Mouse (Mus musculus) hindbrain, embryonic 16.5 days (tissue): ENCODE results near the gene Fam71a. TPM values are rescaled to one million over a fixed set of nuclear protein-coding genes. Genes with fewer than 3 reads are reported as not detected.

Experiments used
- ATAC-seq: fragments of 200-750 bp; cut with Nextera tagmentation; 2 replicates; pipeline ENCODE4 v1.8.0; 2017; ENCODE audit warnings: moderate TSS enrichment, moderate library complexity
- H3K27ac ChIP-seq: fragments of 300-500 bp; sonication (generic); 2 replicates; pipeline ENCODE4 v1.5.1; 2014; ENCODE audit warnings: low read depth, mild to moderate bottlenecking, control low read depth, low read length, moderate library complexity
- H3K27me3 ChIP-seq: fragments of 300-500 bp; sonication (generic); replicated peaks from 2 replicates; pipeline ENCODE4 v1.6.1; 2014; ENCODE audit warnings: low read length; ENCODE audit not compliant: control insufficient read depth, insufficient read depth
- H3K36me3 ChIP-seq: fragments of 300-500 bp; sonication (generic); 2 replicates; pipeline ENCODE4 v1.6.1; 2014; ENCODE audit warnings: mild to moderate bottlenecking, low read length, moderate library complexity, mixed read lengths; ENCODE audit not compliant: control insufficient read depth, insufficient read depth
- H3K4me1 ChIP-seq: fragments of 300-500 bp; sonication (generic); 2 replicates; pipeline ENCODE4 v1.6.1; 2014; ENCODE audit warnings: low read depth, low read length; ENCODE audit not compliant: control insufficient read depth, insufficient read depth
- H3K4me2 ChIP-seq: fragments of 300-500 bp; sonication (generic); 2 replicates; pipeline ENCODE4 v1.6.1; 2014; ENCODE audit warnings: mild to moderate bottlenecking, low read length, control low read depth, moderate library complexity
- H3K4me3 ChIP-seq: fragments of 300-500 bp; sonication (generic); 2 replicates; pipeline ENCODE4 v1.5.1; 2014; ENCODE audit warnings: mild to moderate bottlenecking, low read length, control low read depth, moderate library complexity
- H3K9ac ChIP-seq: fragments of 300-500 bp; sonication (generic); 2 replicates; pipeline ENCODE4 v1.6.1; 2014; ENCODE audit warnings: low read depth, mild to moderate bottlenecking, control low read depth, low read length, moderate library complexity
- H3K9me3 ChIP-seq: fragments of 300-500 bp; sonication (generic); 2 replicates; pipeline ENCODE4 v1.6.1; 2014; ENCODE audit warnings: mild to moderate bottlenecking, low read length, moderate library complexity; ENCODE audit not compliant: control insufficient read depth
- WGBS: fragments of 180-500 bp; shearing (Covaris S2); extraction: QIAGEN DNeasy Blood & Tissue Kit; methylation state at CpG from one replicate; pipeline ENCODE4 v1.1.7; 2014; 5-methylcytosine and 5-hydroxymethylcytosine counted together
- polyA plus RNA-seq: library from polyadenylated mRNA; unstranded; fragments of >200 nt; fragmentation: Nextera tagmentation; extraction: Ambion mirVana; gene quantifications from 2 replicates; pipeline ENCODE4 v1.2.1, GENCODE M21; 2015

Fam71a gene
- polyA plus RNA-seq, 1 experiment from 2014 or later, result not detected

DNA sequence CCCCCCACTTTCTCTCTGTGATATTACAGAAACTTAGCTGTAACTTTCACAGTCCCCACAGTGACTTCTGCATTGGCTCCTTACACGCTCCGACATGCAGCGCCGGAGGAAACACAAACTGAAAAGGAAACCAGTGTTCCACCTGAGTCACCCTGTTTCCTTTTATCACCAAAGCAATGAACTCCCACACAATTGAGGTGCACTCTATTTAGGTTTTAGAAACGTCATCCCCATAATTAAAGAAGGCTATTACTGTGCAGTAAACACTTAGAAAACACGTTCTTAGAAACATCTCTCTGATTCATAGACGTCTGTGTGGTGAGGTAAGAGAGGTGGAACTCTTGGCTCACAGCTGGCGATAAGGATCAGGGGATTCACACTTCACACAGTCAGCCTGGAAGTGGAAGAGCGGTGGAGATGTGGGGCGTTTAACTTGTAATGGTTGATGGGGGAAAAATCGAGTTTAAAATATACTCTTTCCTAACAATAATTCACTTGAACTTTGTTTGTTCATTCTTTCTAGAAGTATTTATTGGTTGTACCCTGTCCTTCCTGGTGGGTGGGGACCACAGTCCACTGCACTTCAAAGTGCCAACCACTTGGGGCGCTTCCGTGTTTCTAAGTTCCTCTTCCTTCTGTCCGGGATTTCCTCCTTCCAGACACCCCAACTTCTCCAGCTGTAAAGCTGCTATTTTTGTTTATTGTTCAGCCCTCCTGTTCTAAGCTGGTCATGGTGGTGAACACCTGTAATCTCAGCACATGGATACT is 29.2 kb upstream of the Fam71a start:
- Histone ChIP-seq H3K4me2 (no peak overlapping the region), H3K27me3 (no peaks in the 10 kb centered on the region; the same call in 1 of the 2 replicates), H3K36me3 (no peaks in the 10 kb centered on the region), H3K4me1 (no peaks in the 10 kb centered on the region), H3K27ac (no peak overlapping the region), H3K9ac (no peak overlapping the region), H3K9me3 (no peaks in the 10 kb centered on the region), H3K4me3 (no peak overlapping the region)
- WGBS, result 54% methylated on average over 14 of the region's 14 CpGs
- no peak for ATAC-seq

DNA sequence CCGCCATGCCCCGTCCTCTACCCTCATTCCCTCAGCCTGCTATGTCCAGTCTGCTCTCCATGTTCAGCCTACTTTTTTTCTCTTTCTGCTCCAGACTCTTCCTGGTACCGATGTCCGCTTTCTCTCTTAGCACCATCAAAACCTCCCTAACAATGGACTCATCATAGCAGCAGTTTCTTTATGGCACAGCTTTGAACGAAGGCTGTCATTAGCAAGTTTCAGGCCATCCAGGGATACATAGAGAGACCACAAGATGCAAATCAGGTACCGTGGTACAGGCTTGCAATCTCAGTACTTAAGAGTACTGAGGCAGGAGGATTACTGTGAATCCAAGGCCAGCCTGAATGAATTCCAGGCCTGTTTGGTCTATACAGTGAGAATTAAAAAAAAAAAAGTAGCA is 28.1 kb upstream of the Fam71a start:
- Histone ChIP-seq H3K4me1 (no peaks in the 10 kb centered on the region), H3K4me2 (no peak overlapping the region), H3K9me3 (no peaks in the 10 kb centered on the region), H3K4me3 (no peak overlapping the region), H3K36me3 (no peaks in the 10 kb centered on the region), H3K27ac (no peak overlapping the region), H3K27me3 (peaks cover 5% of the 10 kb centered on the region), H3K9ac (no peak overlapping the region)
- no peak for ATAC-seq
- 90% methylated on average over 6 of the region's 6 CpGs for WGBS

DNA sequence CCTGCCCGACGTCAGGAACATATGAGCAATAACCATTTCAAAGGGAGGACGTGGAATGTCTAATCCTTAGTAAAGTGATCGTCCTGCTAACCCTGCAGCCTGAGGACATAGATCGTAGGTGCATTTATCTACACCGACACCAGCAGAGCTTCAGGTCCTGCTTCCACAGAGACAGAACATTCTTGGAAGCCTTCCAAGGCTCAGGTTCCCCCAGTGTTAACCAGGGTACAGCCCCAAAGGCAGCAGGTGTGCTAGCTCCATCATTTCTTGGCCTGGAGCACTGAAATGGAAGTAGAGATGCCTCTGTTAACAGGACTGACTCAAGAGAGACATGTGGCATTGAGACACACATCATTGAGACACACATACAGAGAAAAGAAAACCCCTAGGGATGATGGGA is 27.6 kb upstream of the Fam71a start:
- no peaks in the 10 kb centered on the region for H3K36me3 ChIP-seq
- H3K4me1 ChIP-seq, result no peaks in the 10 kb centered on the region
- H3K4me2 ChIP-seq, result no peak overlapping the region
- WGBS, result 67% methylated on average over 6 of the region's 6 CpGs
- no peak for ATAC-seq
- no peak overlapping the region for H3K4me3 ChIP-seq
- H3K9ac ChIP-seq, result no peak overlapping the region
- no peaks in the 10 kb centered on the region for H3K9me3 ChIP-seq
- H3K27me3 ChIP-seq, result peaks cover 10% of the 10 kb centered on the region
- no peak overlapping the region for H3K27ac ChIP-seq

- Histone ChIP-seq H3K27ac (no peak overlapping the region), H3K4me1 (peaks cover 10% of the 10 kb centered on the region), H3K36me3 (no peaks in the 10 kb centered on the region), H3K4me3 (no peak overlapping the region), H3K9me3 (no peaks in the 10 kb centered on the region), H3K27me3 (peaks cover 32% of the 10 kb centered on the region), H3K4me2 (no peak overlapping the region), H3K9ac (no peak overlapping the region)
- WGBS, result 43% methylated on average over 6 of the region's 6 CpGs
- no peak for ATAC-seq
Measured at GRCm38 (mm10) chr1:191189671-191190372, 25.2 kb upstream of the Fam71a start.

- Histone ChIP-seq H3K4me3 (no peak overlapping the region), H3K4me1 (peaks cover 29% of the 10 kb centered on the region), H3K9me3 (no peaks in the 10 kb centered on the region), H3K36me3 (no peaks in the 10 kb centered on the region), H3K27ac (no peak overlapping the region), H3K27me3 (peaks cover 39% of the 10 kb centered on the region), H3K4me2 (no peak overlapping the region), H3K9ac (no peak overlapping the region)
- WGBS, result 3% methylated on average over 7 of the region's 7 CpGs
- no peak for ATAC-seq
Measured at GRCm38 (mm10) chr1:191186386-191186770, 21.8 kb upstream of the Fam71a start.

GRCm38 (mm10) chr1:191185761-191186385 is 21.3 kb upstream of the Fam71a start:
- Histone ChIP-seq H3K36me3 (no peaks in the 10 kb centered on the region), H3K4me3 (peak overlapping the region; percentile 55), H3K9ac (no peak overlapping the region; the same call in 1 of the 2 replicates), H3K27me3 (peaks cover 44% of the 10 kb centered on the region), H3K27ac (no peak overlapping the region), H3K4me1 (peaks cover 29% of the 10 kb centered on the region), H3K4me2 (peak overlapping the region; percentile 100), H3K9me3 (no peaks in the 10 kb centered on the region)
- no peak for ATAC-seq
- under 1% methylated on average over 16 of the region's 16 CpGs for WGBS

GRCm38 (mm10) chr1:191184841-191185251 is 20.2 kb upstream of the Fam71a start:
- Histone ChIP-seq H3K9me3 (no peaks in the 10 kb centered on the region), H3K4me3 (peak overlapping the region; percentile 55), H3K27me3 (peaks cover 54% of the 10 kb centered on the region), H3K36me3 (no peaks in the 10 kb centered on the region), H3K27ac (no peak overlapping the region), H3K4me2 (peak overlapping the region; percentile 100), H3K4me1 (peaks cover 29% of the 10 kb centered on the region), H3K9ac (no peak overlapping the region)
- under 1% methylated on average over 22 of the region's 22 CpGs for WGBS
- ATAC-seq, result no peak

DNA sequence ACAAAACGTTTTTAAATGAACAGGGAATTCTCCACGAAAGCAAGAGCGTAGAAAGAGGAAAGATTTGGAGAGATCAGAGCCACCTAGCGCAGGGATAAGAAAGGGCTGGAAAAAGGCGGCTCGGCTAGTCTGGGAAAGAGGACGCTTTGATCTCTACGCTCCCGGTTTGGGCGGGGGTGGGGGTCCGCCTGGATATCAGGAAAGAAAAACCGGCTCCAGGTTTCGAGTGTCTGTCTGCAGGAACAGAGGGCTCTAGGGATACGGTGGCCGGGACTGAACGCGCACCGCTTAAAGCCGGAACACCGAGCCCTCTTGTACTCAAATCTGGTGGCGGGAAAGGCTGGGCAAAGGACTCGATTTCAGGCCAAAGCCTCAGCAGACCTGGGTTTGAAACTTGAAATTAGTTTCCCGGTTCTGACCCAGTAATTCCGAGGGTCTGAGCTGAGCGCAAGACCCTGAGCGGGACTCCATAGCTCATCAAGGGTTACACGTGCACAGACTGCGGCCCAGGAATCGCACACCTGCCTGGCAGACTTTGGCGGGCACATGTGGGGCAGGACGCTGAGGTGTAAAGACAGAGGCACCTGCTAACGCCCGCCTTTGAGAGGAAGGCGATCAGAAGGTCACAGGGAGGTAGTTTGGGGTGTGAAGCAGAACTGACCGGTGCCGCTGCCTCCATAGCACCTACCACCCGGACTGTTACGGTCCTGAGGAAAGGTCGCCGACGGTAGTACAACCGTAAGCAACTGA is 19.6 kb upstream of the Fam71a start:
- ATAC-seq, result peak; percentile 34; the same call in 1 of the 2 replicates
- no peaks in the 10 kb centered on the region for H3K9me3 ChIP-seq
- WGBS, result 2% methylated on average over 42 of the region's 42 CpGs
- H3K4me2 ChIP-seq, result peak overlapping the region; percentile 100
- H3K27ac ChIP-seq, result no peak overlapping the region
- no peaks in the 10 kb centered on the region for H3K36me3 ChIP-seq
- H3K27me3 ChIP-seq, result peaks cover 54% of the 10 kb centered on the region
- H3K4me3 ChIP-seq, result peak overlapping the region; percentile 55
- H3K9ac ChIP-seq, result peak overlapping the region; percentile 52
- peaks cover 29% of the 10 kb centered on the region for H3K4me1 ChIP-seq
